Mouse (Mus musculus) WW6 (cell line): ENCODE measurements around the gene Pde1a.

Source experiments
- DNase-seq: peaks from one replicate; pipeline ENCODE4 v3.0.0-alpha.2; 2013; ENCODE audit warnings: low read depth, low spot score

The Pde1a gene

GRCm38 (mm10) chr2:79961421-79961820 is 167.8 kb downstream of the Pde1a start:
- DNase-seq, result no peak

GRCm38 (mm10) chr2:79957659-79958340 is 171.5 kb downstream of the Pde1a start:
- no peak for DNase-seq

- no peak for DNase-seq
Observed at GRCm38 (mm10) chr2:79945898-79946675, 183.2 kb downstream of the Pde1a start.

- no peak for DNase-seq
Observed at GRCm38 (mm10) chr2:79934660-79935059, 194.6 kb downstream of the Pde1a start.

GRCm38 (mm10) chr2:79922356-79922755 is 206.9 kb downstream of the Pde1a start:
- no peak for DNase-seq

- no peak for DNase-seq
Observed at GRCm38 (mm10) chr2:79921375-79921774, 207.9 kb downstream of the Pde1a start.

- DNase-seq, result no peak
Observed at GRCm38 (mm10) chr2:79920438-79920837, 208.8 kb downstream of the Pde1a start.

- DNase-seq, result no peak
Observed at GRCm38 (mm10) chr2:79901841-79902510, 227.3 kb downstream of the Pde1a start.

GRCm38 (mm10) chr2:79898522-79898921 is 230.7 kb downstream of the Pde1a start:
- no peak for DNase-seq

- no peak for DNase-seq
Observed at GRCm38 (mm10) chr2:79892829-79893228, 236.4 kb downstream of the Pde1a start.

GRCm38 (mm10) chr2:79891760-79892570 is 237.3 kb downstream of the Pde1a start:
- no peak for DNase-seq

- no peak for DNase-seq
Observed at GRCm38 (mm10) chr2:79890726-79891125, 238.5 kb downstream of the Pde1a start.

- DNase-seq, result no peak
Observed at GRCm38 (mm10) chr2:79883631-79884350, 245.5 kb downstream of the Pde1a start.

- no peak for DNase-seq
Observed at GRCm38 (mm10) chr2:79883210-79883609, 246.0 kb downstream of the Pde1a start.

- DNase-seq, result peak; percentile 31
Observed at GRCm38 (mm10) chr2:79865275-79865999, 263.8 kb downstream of the Pde1a start.

GRCm38 (mm10) chr2:79856874-79857273 is 272.4 kb downstream of the Pde1a start:
- DNase-seq, result no peak

GRCm38 (mm10) chr2:79847396-79847795 is 281.9 kb downstream of the Pde1a start:
- peak; percentile 16 for DNase-seq

- no peak for DNase-seq
Observed at GRCm38 (mm10) chr2:79839513-79839912, 289.7 kb downstream of the Pde1a start.

GRCm38 (mm10) chr2:79839090-79839489 is 290.2 kb downstream of the Pde1a start:
- DNase-seq, result no peak

- DNase-seq, result no peak
Observed at GRCm38 (mm10) chr2:79825853-79826252, 303.4 kb downstream of the Pde1a start.
